Mouse (Mus musculus): ENCODE measurements around the gene Gm49322. TPM values are rescaled to one million over a fixed set of nuclear protein-coding genes. Genes with fewer than 3 reads are reported as not detected.
A peak's percentile ranks its signal among the peaks of the same experiment; 100 is the strongest.

Gene Gm49322
- polyA plus RNA-seq, 1 experiment from 2014 or later: 5.2 TPM

DNA sequence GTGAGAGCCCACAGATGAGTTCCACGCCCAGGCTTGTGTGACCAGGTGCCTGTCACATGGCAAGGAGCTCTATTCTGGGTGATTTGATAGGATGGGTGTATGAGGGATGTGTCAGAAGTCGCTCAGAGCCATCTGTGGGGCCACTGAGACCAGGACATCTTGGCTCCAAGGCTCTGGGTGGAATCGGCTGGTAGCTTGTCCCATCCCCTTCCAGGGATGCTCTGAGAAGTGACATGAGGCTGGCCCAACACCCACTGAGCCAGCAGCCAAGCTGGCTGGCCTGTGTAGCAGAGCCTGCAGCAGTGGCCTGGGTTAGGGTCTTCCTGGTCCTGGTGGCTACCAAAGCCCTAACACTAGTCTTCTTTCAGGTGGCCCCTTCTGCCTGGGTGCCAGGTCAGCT, 2.6 kb downstream of the Gm49322 start:
- no peak overlapping the region for H3K27ac ChIP-seq
- no peaks in the 10 kb centered on the region for H3K9me3 ChIP-seq (replicated peaks)
- no peak for DNase-seq (ENCODE audit: low spot score)
- no peaks in the 10 kb centered on the region for H3K27me3 ChIP-seq (ENCODE audit: low read depth, poor library complexity, severe bottlenecking)
- peaks cover 78% of the 10 kb centered on the region for H3K36me3 ChIP-seq
- 81% methylated on average over 3 of the region's 3 CpGs for WGBS
- peaks cover 20% of the 10 kb centered on the region for H3K4me1 ChIP-seq
- H3K4me3 ChIP-seq: no peak overlapping the region

DNA sequence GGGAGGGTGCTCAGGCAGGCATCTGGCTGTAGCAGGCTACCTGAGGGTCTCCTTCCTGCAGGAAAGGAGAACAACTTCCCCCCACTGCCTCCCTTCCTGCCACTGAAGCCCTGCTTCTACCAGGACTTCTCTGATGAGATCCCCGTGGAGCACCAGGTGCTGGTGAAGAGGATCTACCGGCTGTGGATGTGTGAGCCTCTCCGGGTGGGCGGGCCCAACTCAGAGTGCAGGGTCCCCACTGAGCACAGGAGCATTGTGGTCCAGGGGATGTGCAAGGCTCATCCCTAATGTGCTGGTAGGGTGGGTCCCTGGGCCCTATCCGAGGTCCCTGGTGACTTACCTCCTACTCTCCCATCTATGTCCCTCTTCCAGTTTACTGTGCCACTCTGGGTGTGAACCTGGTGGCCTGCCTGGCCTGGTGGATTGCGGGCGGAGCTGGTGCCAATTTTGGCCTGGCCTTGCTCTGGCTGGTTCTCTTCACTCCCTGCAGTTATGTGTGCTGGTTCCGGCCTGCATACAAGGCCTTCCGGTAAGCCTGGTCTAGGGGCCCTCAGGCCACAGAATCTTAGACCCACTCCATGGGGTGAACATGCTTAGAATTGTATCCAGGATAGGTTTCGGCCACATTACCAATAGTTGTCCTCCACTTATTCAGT, 3.6 kb downstream of the Gm49322 start:
- Histone ChIP-seq H3K4me3 (no peak overlapping the region), H3K27ac (no peak overlapping the region), H3K36me3 (peaks cover 86% of the 10 kb centered on the region), H3K4me1 (0 out of 2 replicates have a peak, but pooled peaks cover 11% of the 10 kb centered on the region), H3K9me3 (replicated peaks) (no peaks in the 10 kb centered on the region), H3K27me3 (ENCODE audit: low read depth, poor library complexity, severe bottlenecking) (no peaks in the 10 kb centered on the region)
- WGBS: 93% methylated on average over 10 of the region's 10 CpGs
- DNase-seq (ENCODE audit: low spot score): no peak

DNA sequence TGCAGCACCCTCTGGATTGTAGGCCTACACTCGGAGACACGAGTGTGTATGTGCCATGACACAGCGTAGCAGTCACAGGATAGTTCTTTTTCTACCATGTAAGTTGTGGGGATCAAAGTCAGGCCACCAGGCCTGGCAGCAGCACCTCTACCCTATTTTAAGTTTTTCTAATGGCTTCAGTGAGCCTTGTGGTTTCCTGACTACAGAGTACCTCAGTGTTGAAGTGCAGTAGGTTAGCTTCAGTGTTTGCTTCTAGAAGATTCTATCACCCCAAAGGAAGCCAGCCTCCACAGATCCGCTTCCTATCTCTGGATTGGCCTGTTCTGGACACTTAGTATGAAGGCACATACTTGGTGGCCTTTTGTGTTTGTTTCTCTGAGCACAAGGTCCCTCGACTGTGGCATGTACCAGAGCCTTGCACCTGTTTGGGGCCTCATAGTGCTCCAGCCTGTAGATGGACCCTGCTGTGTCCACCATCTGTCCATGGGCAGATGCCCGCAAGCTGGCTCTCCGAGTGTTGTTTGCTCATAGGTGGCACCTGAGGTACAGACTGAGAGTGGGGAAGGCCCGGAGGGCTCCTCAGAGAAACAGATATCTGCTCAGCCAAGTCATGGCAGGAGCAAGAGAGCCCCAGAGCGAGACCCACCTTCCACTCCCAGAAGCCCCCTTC, 4.4 kb downstream of the Gm49322 start:
- H3K36me3 ChIP-seq: peaks cover 94% of the 10 kb centered on the region
- no peak for DNase-seq (ENCODE audit: low spot score)
- H3K4me3 ChIP-seq: no peak overlapping the region
- H3K4me1 ChIP-seq: 0 out of 2 replicates have a peak, but pooled peaks cover 4% of the 10 kb centered on the region
- 94% methylated on average over 9 of the region's 9 CpGs for WGBS
- no peaks in the 10 kb centered on the region for H3K27me3 ChIP-seq (ENCODE audit: low read depth, poor library complexity, severe bottlenecking)
- H3K27ac ChIP-seq: no peak overlapping the region
- H3K9me3 ChIP-seq (replicated peaks): no peaks in the 10 kb centered on the region

DNA sequence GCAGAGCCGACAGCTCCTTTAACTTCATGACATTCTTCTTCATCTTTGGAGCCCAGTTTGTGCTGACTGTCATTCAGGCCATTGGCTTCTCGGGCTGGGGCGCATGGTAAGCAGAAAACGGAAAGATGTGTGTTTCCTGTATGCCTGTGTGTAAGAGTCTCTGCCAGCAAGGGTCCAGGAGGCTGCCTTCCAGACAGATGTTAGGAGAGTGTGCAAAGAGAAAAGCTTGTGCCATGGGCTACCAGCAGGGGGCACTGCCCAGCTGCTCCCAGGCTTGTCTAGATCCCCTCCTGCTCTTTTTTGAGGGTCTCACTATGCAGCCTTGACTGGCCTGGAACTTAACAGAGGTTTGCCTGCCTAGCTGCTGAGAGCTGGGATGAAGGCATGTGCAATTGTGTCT, 5.2 kb downstream of the Gm49322 start:
- Histone ChIP-seq H3K27me3 (ENCODE audit: low read depth, poor library complexity, severe bottlenecking) (no peaks in the 10 kb centered on the region), H3K27ac (no peak overlapping the region), H3K36me3 (peaks cover 97% of the 10 kb centered on the region), H3K9me3 (replicated peaks) (no peaks in the 10 kb centered on the region), H3K4me1 (0 out of 2 replicates have a peak, but pooled peaks cover 4% of the 10 kb centered on the region), H3K4me3 (0 out of 2 replicates have a peak overlapping the region, but pooled peaks have one; percentile 4)
- peak; percentile 75 for DNase-seq (ENCODE audit: low spot score)
- 84% methylated on average over 4 of the region's 4 CpGs for WGBS

DNA sequence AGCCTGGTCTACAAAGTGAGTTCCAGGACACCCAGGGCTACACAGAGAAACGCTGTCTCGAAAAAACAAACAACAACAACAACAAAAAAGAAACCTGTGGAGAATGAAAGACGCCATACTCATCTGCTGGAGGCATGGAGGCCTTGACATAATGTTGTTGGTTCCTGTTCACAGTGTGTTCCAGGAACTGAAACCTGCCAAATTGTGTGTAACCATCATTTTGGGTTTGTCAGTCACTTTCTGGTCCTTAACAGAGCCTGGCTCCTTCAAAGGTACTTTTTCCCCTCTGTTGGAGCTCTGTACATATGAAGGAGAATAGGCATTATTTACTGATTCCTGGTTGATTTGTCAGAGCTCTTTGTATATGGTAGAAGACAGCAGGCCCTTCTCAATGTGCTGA, 6.1 kb downstream of the Gm49322 start:
- no peak overlapping the region for H3K27ac ChIP-seq
- H3K4me3 ChIP-seq: no peak overlapping the region
- peaks cover 94% of the 10 kb centered on the region for H3K36me3 ChIP-seq
- H3K27me3 ChIP-seq (ENCODE audit: low read depth, poor library complexity, severe bottlenecking): no peaks in the 10 kb centered on the region
- no peaks in the 10 kb centered on the region for H3K9me3 ChIP-seq (replicated peaks)
- 0 out of 2 replicates have a peak, but pooled peaks cover 4% of the 10 kb centered on the region for H3K4me1 ChIP-seq
- WGBS: 90% methylated on average over 3 of the region's 3 CpGs
- DNase-seq (ENCODE audit: low spot score): no peak

DNA sequence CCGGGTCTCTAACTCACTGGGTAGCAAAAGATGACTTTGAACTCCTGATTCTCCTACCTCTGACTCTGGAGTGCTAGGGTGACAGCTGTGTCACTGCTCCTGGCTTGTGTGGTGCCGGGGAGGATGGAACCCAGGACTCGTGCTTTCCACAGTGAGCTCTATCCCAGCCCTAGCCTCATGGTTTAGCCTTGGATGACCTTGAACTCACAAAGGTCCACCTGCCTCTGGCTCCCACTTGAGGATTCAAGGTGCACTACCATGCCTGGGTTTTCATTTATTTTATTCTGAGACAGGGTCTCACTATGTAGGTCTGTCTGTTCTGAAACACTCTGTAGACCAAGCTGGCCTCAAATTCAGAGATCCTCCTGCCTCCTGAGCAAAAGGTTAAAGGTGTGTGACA, 8.0 kb downstream of the Gm49322 start:
- WGBS: 87% methylated on average over 3 of the region's 3 CpGs

DNA sequence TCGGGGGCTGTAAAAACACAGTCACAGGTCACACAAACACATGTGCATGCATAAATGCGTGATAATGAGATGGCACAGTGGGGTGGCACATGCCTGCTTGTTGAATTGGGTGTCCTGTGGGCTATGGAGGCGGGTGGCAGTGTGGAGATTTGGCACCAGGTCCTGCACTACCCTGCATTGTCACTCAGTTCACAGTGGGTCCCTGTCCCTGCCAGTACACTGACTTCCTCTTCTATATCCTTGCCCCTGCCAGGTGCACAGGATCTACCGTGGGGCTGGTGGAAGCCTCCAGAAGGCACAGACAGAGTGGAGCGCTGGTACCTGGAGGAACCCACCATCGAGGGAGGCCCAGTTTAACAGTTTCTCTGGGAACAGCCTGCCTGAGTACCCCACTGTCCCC, 8.5 kb downstream of the Gm49322 start:
- H3K9me3 ChIP-seq (replicated peaks): no peaks in the 10 kb centered on the region
- H3K27ac ChIP-seq: no peak overlapping the region
- no peak overlapping the region for H3K4me3 ChIP-seq
- 0 out of 2 replicates have a peak, but pooled peaks cover 4% of the 10 kb centered on the region for H3K4me1 ChIP-seq
- H3K27me3 ChIP-seq (ENCODE audit: low read depth, poor library complexity, severe bottlenecking): no peaks in the 10 kb centered on the region
- 89% methylated on average over 6 of the region's 6 CpGs for WGBS
- DNase-seq (ENCODE audit: low spot score): no peak
- H3K36me3 ChIP-seq: peaks cover 70% of the 10 kb centered on the region

More for the DNA sequence above, 8.0 kb downstream of the Gm49322 start:
- DNase-seq (ENCODE audit: low spot score): no peak
- Histone ChIP-seq H3K36me3 (peaks cover 75% of the 10 kb centered on the region), H3K27ac (no peak overlapping the region), H3K4me1 (0 out of 2 replicates have a peak, but pooled peaks cover 4% of the 10 kb centered on the region), H3K4me3 (no peak overlapping the region), H3K9me3 (replicated peaks) (no peaks in the 10 kb centered on the region), H3K27me3 (ENCODE audit: low read depth, poor library complexity, severe bottlenecking) (no peaks in the 10 kb centered on the region)

DNA sequence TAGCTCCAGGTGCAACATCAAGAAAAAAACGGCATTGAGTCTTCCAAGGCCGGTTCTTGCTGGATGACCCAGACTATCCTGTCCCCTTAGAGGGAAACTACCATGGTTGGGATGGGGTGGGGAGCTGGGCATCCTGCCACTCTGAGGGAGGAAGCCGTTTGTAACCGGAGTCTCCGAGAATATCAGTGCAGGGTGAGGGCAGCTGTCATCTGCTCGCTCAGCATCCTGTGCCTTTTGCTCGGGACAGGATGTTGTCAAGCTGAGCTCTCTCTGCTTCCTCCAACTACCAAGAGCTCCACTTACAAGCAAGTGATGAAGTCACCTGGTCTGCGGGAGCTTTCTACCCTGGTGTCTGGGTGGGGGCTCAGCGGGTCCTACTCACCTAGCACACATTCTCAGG, 12.4 kb downstream of the Gm49322 start:
- H3K9me3 ChIP-seq (replicated peaks): no peaks in the 10 kb centered on the region
- H3K36me3 ChIP-seq: peaks cover 33% of the 10 kb centered on the region
- H3K4me1 ChIP-seq: peaks cover 14% of the 10 kb centered on the region
- WGBS: 79% methylated on average over 9 of the region's 9 CpGs
- no peak overlapping the region for H3K27ac ChIP-seq
- no peaks in the 10 kb centered on the region for H3K27me3 ChIP-seq (ENCODE audit: low read depth, poor library complexity, severe bottlenecking)
- no peak overlapping the region for H3K4me3 ChIP-seq
- no peak for DNase-seq (ENCODE audit: low spot score)

DNA sequence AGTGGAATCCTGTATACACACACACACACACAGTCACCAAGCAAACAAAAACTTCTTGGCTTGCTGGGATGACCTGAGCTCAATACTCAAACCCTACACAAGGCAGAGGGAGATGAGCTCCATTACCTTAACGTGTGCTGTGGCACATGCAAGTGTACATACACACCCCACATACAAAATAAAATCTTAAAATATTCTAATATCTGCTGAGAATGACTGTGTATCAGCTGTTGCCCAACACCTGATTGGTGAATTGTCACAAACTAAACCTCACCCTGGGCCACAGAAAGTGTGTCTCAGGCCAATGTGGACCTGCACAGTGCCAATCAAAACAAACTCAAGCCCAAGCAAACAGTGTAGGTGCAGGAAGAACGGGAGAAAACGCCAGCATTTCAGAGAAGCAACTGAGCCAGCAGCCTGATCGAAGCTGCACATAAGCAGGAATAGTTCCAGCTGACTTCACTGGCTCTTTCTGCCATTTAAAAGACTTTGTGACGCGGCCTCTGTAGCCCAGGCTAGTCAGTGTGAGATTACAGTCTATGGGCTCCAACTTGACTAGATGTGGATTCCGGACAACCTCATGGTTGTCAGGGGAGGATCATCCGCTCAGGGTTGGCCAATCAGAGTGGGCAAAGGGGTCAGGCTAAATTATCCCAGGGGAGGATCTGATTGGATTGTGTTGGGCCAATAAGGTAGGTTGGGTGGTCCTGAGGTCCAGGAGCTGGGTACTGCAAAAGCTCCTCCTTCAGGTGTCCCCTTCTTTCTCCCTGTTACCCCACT, 13.8 kb downstream of the Gm49322 start:
- Histone ChIP-seq H3K4me1 (peaks cover 28% of the 10 kb centered on the region), H3K27me3 (ENCODE audit: low read depth, poor library complexity, severe bottlenecking) (no peaks in the 10 kb centered on the region), H3K4me3 (no peak overlapping the region), H3K27ac (0 out of 2 replicates have a peak overlapping the region, but pooled peaks have one; percentile 25), H3K9me3 (replicated peaks) (no peaks in the 10 kb centered on the region), H3K36me3 (peaks cover 26% of the 10 kb centered on the region)
- WGBS: 34% methylated on average over 8 of the region's 8 CpGs
- no peak for DNase-seq (ENCODE audit: low spot score)

DNA sequence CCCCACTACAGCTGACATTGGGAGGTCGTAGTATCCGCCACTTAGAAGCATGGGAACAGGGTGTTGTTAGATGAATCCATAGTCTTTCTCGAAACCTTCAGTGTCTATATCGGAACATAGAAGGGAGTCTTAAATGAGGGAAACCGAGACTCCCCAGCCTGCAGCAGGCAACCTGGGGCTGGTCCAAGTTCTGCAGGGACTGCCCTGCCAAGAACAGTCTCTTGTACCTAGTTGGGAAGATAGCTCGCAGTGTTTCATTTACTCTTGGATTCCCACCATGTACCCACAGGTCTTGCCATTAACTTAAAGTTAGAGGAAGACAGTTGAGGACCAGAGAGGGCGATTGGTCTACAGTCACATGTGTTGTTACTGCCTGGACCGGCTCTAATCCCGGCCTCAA, 14.5 kb downstream of the Gm49322 start:
- 0 out of 2 replicates have a peak overlapping the region, but pooled peaks have one; percentile 16 for H3K27ac ChIP-seq
- 87% methylated on average over 9 of the region's 9 CpGs for WGBS
- H3K9me3 ChIP-seq (replicated peaks): no peaks in the 10 kb centered on the region
- peaks cover 35% of the 10 kb centered on the region for H3K4me1 ChIP-seq
- H3K27me3 ChIP-seq (ENCODE audit: low read depth, poor library complexity, severe bottlenecking): no peaks in the 10 kb centered on the region
- no peak for DNase-seq (ENCODE audit: low spot score)
- peak overlapping the region; percentile 6; the same call in 1 of the 2 replicates for H3K4me3 ChIP-seq
- H3K36me3 ChIP-seq: peaks cover 26% of the 10 kb centered on the region

DNA sequence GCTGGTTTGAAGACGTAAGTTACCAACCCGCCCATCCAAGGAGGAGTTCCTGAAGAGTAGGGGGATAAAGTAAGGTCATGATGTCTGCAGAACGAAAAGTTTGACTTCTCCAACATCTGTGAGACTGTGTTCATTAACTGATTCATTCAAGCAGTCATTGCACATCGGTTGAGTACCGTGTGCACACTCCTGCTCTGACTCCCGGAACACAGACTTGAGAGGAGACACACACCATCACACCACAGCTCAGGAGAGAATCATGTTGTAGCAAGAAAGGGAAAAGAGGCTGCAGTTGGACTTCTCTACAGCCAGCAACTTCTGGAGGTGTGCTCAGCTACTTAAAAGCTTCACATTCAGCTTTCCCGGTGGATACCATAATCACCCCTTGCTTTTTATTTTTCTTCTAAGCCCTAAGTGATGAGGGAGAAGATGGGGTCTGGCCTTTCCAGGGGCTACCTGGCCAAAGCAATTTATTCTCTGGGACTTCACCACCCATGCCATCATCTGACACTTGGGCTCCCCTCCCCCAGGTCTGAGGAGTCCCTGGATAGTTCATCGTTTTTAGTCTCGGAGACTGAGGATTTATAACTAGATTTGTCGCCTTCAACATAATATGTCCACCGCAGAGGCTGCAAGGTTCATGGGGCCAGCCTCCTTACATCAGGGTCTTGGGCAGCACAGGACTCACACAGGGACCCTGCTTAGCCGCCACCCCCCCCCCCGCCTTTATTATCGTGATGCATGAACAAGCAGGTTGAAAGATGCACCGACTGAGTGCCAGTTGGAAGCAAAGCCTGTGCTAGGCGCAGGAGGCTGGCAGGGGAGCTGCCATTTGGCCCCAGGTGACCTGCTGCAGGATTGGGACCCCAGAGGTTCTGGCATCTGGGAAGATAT, 15.2 kb downstream of the Gm49322 start:
- no peaks in the 10 kb centered on the region for H3K9me3 ChIP-seq (replicated peaks)
- peak overlapping the region; percentile 89 for H3K4me3 ChIP-seq
- peaks cover 26% of the 10 kb centered on the region for H3K36me3 ChIP-seq
- DNase-seq (ENCODE audit: low spot score): no peak
- H3K27me3 ChIP-seq (ENCODE audit: low read depth, poor library complexity, severe bottlenecking): no peaks in the 10 kb centered on the region
- H3K27ac ChIP-seq: peak overlapping the region; percentile 97
- peaks cover 42% of the 10 kb centered on the region for H3K4me1 ChIP-seq
- WGBS: 62% methylated on average over 16 of the region's 16 CpGs

DNA sequence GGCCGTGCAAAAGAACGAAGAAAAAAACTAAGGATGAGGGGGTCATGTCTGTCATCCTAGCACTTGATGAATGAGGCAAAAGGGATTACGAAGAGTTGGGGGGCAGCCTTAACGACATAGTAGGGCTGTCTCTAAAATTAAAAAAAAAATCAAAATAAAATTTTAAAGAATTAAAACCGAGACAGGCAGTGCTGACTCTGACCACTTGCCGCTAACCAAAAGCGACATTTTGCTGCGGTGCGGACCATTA, 15.8 kb downstream of the Gm49322 start:
- H3K4me1 ChIP-seq: peaks cover 44% of the 10 kb centered on the region
- no peaks in the 10 kb centered on the region for H3K27me3 ChIP-seq (ENCODE audit: low read depth, poor library complexity, severe bottlenecking)
- peaks cover 25% of the 10 kb centered on the region for H3K36me3 ChIP-seq
- peak overlapping the region; percentile 89 for H3K4me3 ChIP-seq
- 5% methylated on average over 9 of the region's 9 CpGs for WGBS
- no peaks in the 10 kb centered on the region for H3K9me3 ChIP-seq (replicated peaks)
- H3K27ac ChIP-seq: peak overlapping the region; percentile 97
- DNase-seq (ENCODE audit: low spot score): no peak
